Mouse (Mus musculus) thymus, postnatal 0 days (tissue): ENCODE measurements around the gene Spaar. TPM values are rescaled to one million over a fixed set of nuclear protein-coding genes. Genes with fewer than 3 reads are reported as not detected.

Source experiments
- DNase-seq: peaks from one replicate; pipeline ENCODE4 v3.0.0-alpha.2; 2015; ENCODE audit warnings: low spot score
- polyA plus RNA-seq: library from polyadenylated mRNA; unstranded; fragments of >200 nt; fragmentation: Nextera tagmentation; extraction: Ambion mirVana; gene quantifications from 2 replicates; pipeline ENCODE4 v1.2.1, GENCODE M21; 2015

Gene Spaar
- 0.28 and 0.43 TPM in 2 replicates for polyA plus RNA-seq

GRCm38 (mm10) chr4:43729794-43730550 lies at the start of gene Spaar:
TSS of gene Spaar (plus strand) at chr4:43730034.
- DNase-seq: no peak

GRCm38 (mm10) chr4:43690021-43690420 lies 39.8 kb upstream of the Spaar start:
- no peak for DNase-seq

GRCm38 (mm10) chr4:43691026-43691425 lies 38.8 kb upstream of the Spaar start:
- DNase-seq: no peak

- DNase-seq: no peak
Measured at GRCm38 (mm10) chr4:43693806-43694241, 36.0 kb upstream of the Spaar start.

- DNase-seq: no peak
Measured at GRCm38 (mm10) chr4:43694439-43695248, 35.2 kb upstream of the Spaar start.

- DNase-seq: no peak
Measured at GRCm38 (mm10) chr4:43695249-43695671, 34.6 kb upstream of the Spaar start.

- DNase-seq: no peak
Measured at GRCm38 (mm10) chr4:43696561-43696960, 33.3 kb upstream of the Spaar start.

- DNase-seq: no peak
Measured at GRCm38 (mm10) chr4:43700707-43701106, 29.1 kb upstream of the Spaar start, which contains the start of gene Olfr70. TSS of gene Olfr70 (minus strand) at chr4:43700807.

GRCm38 (mm10) chr4:43703439-43703838 lies 26.4 kb upstream of the Spaar start:
- no peak for DNase-seq

GRCm38 (mm10) chr4:43703851-43704250 lies 26.0 kb upstream of the Spaar start:
- DNase-seq: no peak

GRCm38 (mm10) chr4:43705991-43706390 lies 23.8 kb upstream of the Spaar start:
- no peak for DNase-seq

GRCm38 (mm10) chr4:43709869-43710268 lies 20.0 kb upstream of the Spaar start, which contains the start of gene Olfr71:
TSS of gene Olfr71 (minus strand) at chr4:43710255.
- DNase-seq: no peak

- peak; percentile 49 for DNase-seq
Measured at GRCm38 (mm10) chr4:43711821-43712220, 18.0 kb upstream of the Spaar start.

GRCm38 (mm10) chr4:43713652-43714219 lies 16.1 kb upstream of the Spaar start:
- DNase-seq: no peak

GRCm38 (mm10) chr4:43720491-43721228 lies 9.2 kb upstream of the Spaar start:
- DNase-seq: no peak

- DNase-seq: no peak
Measured at GRCm38 (mm10) chr4:43722191-43722590, 7.6 kb upstream of the Spaar start.

- no peak for DNase-seq
Measured at GRCm38 (mm10) chr4:43724764-43725163, 5.1 kb upstream of the Spaar start.

- no peak for DNase-seq
Measured at GRCm38 (mm10) chr4:43726228-43726993, 3.4 kb upstream of the Spaar start.

- DNase-seq: no peak
Measured at GRCm38 (mm10) chr4:43726995-43727394, 2.8 kb upstream of the Spaar start, which contains the start of gene Hrct1. TSS of gene Hrct1 (plus strand) at chr4:43727188.
